Mouse (Mus musculus): Measurements from ENCODE around the gene Ube2c. TPM values are rescaled to one million over a fixed set of nuclear protein-coding genes. Genes with fewer than 3 reads are reported as not detected.
A peak's percentile ranks its signal among the peaks of the same experiment; 100 is the strongest.

Gene Ube2c
- 1 to 10 TPM in 1 of 2 experiments, not detected in 1; 1.2 TPM for total RNA-seq (2021)

DNA sequence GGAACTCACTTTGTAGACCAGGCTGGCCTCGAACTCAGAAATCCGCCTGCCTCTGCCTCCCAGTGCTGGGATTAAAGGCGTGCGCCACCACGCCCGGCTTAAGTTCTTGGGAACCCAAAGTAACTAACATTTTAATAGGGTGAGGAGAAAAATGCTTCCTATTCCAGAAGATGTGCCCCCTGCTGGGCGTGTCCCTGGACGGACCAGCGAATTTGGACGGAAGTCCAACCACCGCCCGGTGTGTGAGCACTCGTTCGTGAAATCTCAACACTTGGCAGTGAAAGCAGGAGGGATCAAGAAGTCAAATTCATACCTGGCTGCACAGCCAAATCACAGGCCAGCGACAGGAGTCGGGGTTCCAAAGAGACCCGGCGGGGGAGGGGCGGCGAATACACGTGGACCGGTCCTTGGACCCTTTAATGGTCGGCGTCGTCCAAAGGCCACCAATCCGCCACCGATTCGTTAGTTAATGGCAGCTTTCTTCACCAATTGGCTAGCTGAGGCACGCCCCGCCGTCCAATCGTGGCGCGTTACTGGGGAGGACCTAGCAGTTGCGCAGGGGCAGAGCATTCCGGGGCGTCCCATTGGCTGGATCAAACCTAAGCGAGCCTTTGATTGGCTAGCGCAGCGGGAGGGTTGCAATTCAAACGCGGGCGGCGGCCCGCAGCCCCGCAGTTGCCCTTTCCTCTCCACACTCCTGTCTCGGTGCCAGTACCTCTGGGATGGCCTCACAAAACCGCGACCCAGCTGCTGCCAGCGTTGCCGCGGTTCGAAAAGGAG is at the start of gene Ube2c:
Ube2c (plus strand) TSS at position 641 of the 780 bp plus-strand sequence.
- DNase-seq (ENCODE audit: extremely low spot score in 1 of 2, low spot score in 1 of 2): peak; percentile 87 to 91

DNA sequence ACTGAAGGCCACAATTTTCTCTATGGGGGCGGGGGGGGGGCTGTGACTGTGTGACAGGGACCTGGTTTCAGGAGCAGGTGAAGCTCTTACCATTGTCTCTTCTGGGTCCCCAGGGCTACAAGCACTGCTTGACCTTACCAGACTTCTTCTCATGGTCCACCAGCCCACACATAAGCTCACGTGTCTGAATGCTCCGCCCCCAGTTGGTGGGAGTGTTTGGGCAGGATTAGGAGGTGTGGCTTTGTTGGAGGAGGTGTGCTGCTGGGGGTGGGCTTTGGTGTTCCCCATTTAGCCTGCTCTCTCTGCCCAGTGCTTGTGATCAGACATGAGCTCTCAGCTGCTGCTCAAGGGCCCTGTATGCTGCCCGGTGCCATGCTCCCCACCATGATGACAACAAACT is 46.4 kb upstream of the Ube2c start:
- no peak for DNase-seq (ENCODE audit: extremely low spot score in 1 of 2, low spot score in 1 of 2)

DNA sequence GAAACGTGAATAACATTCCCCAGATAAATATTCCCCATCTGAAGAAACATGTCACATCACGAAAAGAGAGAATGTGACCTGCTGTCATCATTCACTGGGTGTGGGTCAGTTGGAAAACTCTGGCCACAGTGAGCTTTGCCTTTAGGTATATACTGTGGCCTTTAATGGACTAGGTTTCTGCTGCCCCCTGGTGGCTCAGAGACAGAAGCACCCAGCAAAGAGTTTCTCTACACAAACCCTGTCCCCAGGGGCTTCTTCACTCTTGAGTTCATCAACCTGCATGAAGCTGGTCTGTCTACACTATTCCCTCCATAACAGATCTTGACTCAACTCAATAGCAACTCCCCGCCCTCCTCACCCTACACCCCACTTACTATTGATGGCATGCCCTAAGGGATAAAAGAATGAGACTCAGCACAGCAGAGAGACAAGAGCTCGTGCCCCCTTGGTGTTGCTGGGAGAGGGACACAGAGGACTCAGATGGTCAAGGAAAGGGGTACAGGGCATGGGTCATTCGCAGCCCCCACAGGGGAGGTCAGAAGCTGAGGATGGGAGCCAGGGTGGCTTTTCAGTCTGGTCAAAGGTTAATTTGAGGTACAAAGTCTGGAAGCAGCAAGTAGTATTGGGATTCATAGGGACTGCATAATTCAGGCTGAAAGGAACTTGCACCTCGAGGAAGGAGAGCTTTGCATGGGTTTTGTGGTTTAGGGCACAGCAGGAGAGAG is 43.6 kb upstream of the Ube2c start:
- DNase-seq (ENCODE audit: extremely low spot score in 1 of 2, low spot score in 1 of 2): peak; percentile 37 to 79

DNA sequence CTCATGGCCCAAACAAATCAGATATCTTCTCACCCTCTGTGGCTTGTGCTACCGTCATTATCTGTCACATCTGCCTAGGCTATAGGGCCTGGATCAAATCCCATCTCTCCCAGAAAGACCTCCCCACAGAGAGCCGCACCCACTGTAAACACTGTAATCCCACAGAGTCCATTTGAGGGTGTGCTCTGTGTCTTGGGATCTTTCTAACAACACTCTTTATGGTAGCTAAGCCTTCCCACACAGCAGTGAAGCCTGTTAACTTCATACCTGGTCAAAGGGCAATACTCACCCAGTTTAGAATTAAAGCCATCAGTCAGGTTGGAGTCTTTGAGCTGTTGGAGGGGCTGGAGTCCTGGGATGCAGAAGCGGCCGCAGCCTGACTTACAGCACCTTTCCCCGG is 38.0 kb upstream of the Ube2c start:
- DNase-seq (ENCODE audit: extremely low spot score in 1 of 2, low spot score in 1 of 2): no peak

DNA sequence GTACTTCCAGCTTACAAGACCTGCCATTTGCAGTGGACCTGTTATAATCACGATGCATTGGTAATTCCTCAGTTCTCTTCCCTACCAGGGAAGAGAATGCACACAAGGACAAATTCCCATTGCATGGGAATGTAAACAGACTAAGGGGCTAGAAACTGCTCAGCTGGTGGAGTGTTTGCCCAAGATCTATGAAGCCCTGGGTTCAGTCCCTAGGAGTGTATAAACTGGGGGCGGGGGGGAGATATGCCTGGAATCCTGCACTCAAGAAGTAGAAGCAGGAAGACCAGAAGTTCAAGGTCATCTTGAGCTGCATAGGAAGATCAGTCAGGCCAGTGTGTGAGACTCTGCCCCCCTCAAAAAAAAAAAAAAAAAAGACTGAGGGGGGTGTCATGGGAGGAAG is 36.4 kb upstream of the Ube2c start:
- DNase-seq (ENCODE audit: extremely low spot score in 1 of 2, low spot score in 1 of 2): no peak

DNA sequence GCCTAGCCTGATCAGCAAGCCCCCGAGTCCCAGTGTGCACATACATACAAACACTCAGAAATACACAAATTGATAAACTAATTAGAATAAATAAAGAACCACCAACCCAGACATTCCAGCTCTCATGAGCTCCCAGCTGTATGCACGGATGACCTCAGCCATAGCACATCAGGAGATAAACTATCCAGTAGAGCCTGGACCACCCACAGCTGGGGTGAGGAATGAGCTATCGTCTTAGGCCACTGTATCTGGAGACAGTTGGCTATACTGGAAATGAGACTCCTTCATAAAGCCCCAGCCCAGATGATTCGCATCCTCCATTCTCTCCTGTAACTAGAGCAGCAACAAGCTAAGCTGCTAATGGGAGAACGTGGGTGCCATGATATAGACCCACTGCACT is 34.9 kb upstream of the Ube2c start:
- no peak for DNase-seq (ENCODE audit: extremely low spot score in 1 of 2, low spot score in 1 of 2)

DNA sequence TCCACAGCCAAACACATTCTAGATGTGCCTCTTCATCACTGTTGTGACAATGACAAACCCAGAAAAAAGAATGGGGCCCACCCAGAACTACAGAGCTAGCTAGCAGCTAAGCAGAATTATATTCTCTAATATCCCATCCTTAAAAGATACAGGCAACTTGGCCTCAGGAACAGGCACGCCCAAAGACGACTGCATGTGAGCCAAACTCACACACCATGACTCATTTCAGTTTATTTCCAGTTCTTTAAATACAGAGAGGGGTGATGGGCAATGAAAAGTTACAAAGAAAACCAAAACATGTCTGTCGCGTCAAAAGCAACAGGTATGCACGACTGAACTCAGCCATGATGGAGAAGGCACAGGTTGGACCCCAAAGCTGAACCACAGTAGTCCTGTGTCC is 34.3 kb upstream of the Ube2c start:
- no peak for DNase-seq (ENCODE audit: extremely low spot score in 1 of 2, low spot score in 1 of 2)

DNA sequence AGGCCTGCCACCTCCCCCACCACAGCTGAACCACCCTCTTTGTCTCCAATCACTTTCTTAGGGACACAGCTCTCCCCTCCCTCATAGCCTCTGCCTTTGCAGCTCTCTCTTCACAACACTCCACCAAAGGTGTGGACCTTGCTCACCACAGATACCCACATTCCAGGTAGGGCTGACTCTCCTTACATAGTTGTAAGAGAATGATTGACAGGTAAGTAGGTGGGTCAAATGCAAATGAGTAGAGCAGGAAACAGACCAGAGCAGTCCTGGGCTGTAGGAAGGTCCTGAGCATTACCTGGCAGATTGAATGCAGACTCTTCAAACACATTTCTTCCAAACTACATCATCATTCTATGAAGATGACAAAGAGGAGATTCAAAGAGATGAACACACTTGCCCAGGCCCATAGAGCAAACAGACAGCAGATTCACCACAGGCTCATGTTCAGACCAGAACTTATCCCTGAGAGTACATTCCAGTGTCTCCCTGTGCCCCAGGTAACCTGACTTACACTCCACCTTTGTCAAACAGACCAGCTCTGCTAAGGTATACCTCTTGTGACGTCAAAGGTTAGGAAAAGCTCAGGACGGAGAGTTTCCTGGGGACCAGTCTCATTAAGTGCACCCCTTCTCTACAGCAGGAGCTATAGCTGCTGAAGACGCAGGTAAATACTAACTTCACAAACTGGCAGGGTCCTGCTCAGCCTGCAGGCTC is 32.2 kb upstream of the Ube2c start:
- DNase-seq (ENCODE audit: extremely low spot score in 1 of 2, low spot score in 1 of 2): no peak

DNA sequence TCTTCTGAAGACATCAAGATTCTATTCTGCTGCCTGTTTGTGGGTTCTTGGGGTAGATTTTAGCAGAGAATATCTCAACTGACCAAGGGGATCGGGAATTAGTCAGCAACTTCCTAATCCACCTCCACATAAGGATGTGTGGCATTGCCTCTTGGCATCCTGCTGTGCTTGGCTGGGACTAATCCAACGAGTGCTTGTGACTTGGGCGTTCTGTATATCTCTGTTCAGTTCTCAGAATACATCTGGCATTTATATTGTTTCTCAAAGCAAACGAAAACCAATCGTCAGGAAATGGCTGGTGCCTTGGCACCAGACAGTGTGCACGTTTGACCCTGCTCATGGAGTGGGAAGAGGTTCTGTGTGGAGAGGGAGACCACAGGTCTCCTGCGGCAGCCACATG is 29.8 kb upstream of the Ube2c start:
- DNase-seq (ENCODE audit: extremely low spot score in 1 of 2, low spot score in 1 of 2): no peak

DNA sequence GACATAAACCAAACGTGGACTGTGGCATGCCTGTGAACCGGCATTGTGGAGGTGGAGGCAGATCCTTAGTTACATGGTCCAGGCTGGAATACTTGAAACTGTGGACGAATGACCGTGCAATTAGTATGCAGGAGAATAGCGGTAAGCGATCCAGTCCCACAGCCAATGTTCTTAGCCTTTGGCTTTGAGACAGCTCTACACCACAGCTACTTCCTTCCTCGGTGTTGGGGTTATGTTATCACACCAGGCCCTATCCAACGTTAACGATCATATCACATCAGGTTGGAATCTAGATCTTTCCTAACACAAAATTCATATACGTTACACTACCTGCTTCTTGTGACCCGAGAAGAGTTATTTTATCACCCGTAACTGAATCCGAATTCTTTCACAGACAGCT is 24.7 kb upstream of the Ube2c start:
- no peak for DNase-seq (ENCODE audit: extremely low spot score in 1 of 2, low spot score in 1 of 2)

DNA sequence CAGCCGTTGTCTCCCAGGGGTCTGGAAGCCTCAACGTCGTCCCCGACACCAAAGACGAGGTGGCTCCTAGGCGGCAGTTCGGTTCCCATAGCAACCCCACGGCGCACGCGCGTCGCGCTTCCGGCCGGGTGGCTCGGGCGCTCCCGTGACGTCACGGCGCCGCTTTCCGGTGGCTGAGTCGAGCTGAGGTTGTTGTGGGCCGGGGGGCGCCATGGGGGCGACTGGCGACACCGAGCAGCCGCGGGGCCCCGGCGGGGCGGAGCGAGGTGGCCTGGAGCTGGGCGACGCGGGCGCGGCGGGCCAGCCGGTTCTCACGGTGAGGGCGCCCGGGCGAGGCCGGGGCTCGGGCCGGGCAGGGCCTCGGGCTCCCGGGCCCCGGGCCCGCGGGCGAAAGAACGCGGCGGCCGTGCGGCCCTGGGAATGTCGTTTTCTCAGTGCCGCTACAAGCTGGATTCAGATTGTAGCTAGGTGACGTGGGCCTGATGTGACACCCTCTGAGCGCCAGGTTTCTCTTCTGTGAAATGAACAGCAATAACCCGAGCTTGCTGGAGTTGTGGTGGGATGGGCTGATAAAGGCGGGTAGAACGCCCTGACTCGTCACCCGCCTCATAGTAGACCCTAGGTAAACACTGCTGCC is 23.7 kb upstream of the Ube2c start, which contains the start of the genes Wfdc3 and Dnttip1:
Wfdc3 (minus strand) TSS at position 89 of the 637 bp plus-strand sequence.
Dnttip1 (plus strand) TSS at position 141 of the 637 bp plus-strand sequence.
- peak; percentile 92 to 95 for DNase-seq (ENCODE audit: extremely low spot score in 1 of 2, low spot score in 1 of 2)

DNA sequence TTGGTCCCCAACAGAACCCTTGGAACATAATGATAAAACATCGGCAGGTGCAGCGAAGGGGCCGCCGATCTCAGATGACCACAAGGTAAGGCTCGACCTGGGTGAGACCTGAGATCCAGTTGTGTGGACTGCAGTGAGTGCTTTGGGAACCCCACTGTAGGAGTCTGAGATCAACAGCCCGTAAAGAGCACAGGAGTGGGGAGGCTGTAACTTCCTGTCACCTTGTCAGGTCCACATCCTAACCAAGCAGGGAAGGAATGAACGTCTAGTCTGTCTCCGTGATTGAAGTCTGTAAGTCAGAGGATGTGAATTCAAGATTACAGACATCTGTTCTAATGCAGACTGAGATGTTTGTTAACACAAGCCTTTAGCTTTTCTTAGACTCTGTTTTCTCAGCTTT is 23.0 kb upstream of the Ube2c start:
- DNase-seq (ENCODE audit: extremely low spot score in 1 of 2, low spot score in 1 of 2): no peak

DNA sequence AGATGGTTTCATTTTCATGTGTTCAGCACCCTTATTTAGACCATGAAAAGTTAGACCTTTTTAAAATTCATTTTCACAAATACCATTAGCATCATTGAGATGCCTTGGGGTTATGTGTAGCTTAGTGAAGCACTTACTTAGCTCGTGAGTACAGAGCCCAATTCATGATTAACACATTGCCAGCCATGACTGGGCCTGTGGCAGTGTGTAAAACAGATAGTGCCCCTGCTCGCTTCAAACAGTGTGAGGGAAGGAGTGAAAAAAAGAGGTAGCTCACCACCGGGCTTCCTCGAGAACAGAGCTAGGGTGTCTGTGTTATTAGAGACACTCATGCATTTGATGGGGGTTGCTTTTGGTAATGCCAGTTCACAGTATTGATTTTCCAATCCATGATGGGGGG is 21.5 kb upstream of the Ube2c start:
- no peak for DNase-seq (ENCODE audit: extremely low spot score in 1 of 2, low spot score in 1 of 2)

DNA sequence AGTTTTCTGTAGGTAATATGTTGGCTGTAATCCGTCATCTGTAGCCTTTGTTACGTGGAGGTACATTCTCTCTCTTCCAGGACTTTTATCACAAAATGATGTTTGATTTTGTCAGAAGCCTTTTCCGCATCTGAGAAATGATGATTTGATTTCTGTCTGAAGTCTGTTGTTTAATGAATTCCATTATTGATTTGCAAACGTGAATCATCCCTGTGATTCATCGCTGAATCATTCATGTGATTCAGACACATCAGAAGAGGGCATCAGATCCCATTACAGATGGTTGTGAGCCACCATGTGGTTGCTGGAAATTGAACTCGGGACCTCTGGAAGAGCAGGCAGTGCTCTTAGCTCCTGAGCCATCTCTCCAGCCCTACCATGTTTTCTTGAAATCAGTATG is 20.7 kb upstream of the Ube2c start:
- no peak for DNase-seq (ENCODE audit: extremely low spot score in 1 of 2, low spot score in 1 of 2)

DNA sequence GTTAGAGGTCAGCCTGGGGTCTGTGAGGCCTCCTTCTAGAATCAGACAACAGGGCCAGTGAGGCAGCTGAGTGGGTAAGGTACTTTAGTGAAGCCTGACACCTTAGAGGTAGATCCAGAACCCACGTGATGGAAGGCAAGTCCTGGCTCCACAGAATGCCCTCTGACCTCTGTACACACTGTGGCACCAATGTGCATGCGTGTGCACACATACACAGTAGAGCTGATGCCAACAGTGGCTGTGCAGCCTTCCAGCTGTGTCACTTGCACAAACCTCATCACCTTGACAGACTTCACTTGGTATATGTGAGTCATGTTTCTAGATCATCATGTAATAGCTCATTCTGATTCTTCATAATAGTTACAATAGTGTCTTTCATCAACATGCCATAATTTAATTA is 17.2 kb upstream of the Ube2c start:
- no peak for DNase-seq (ENCODE audit: extremely low spot score in 1 of 2, low spot score in 1 of 2)

DNA sequence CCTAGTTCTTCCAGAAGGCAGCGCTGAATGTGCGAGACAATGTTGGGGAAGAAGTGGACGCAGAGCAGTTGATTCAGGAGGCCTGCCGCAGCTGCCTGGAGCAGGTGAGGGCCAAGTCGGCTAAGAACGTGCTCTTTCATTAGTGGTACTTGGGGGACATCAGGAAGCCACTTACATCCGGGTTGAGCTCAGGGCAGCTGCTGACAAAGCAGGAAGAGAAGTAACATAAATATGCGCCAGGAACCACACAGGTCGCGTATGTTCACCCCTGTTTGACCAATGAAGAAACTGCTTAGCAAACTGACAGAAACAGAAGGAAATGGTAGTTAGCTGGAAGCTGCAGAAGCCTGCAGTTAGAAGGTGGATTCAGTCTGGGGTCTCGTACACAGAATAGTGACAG is 15.6 kb upstream of the Ube2c start:
- no peak for DNase-seq (ENCODE audit: extremely low spot score in 1 of 2, low spot score in 1 of 2)

DNA sequence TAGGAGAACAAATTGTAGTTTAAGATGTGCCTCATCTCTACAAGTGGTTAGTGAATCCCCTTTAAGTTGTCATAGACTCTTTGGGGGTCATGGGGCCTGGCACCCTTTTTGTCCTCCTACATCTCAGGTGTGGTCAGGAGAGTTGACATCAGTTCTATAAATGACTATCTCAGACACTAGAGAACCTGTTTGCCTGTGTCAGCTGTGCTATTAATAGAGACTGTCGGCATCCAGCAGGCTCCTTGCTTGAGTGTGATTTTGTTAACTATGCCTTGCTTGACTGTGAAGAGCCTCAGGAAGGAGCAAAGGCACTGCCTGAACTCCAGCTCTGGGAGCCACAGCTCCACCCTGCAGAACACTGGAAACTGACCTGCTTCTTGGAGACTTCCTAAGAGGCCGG is 14.9 kb upstream of the Ube2c start:
- no peak for DNase-seq (ENCODE audit: extremely low spot score in 1 of 2, low spot score in 1 of 2)

DNA sequence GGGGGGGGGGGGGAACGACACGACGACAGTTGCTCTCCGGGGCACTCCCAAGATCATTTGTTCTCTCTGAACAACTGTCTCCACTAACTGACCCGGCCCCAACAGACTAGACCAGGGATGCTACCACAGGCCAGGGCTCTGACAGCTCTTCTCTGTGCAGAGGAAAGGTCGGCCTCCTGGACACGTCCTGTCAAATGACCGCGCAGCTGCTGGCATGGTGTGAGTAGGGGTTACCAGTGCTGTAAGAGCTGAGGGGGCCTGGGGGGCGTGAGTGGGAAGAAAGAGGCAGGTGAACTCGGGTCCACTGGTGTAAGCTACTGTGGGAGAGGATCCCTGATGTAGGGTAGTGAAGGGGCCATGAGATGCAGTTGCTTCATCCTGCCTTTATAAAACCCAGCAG is 11.9 kb upstream of the Ube2c start:
- DNase-seq (ENCODE audit: extremely low spot score in 1 of 2, low spot score in 1 of 2): no peak

DNA sequence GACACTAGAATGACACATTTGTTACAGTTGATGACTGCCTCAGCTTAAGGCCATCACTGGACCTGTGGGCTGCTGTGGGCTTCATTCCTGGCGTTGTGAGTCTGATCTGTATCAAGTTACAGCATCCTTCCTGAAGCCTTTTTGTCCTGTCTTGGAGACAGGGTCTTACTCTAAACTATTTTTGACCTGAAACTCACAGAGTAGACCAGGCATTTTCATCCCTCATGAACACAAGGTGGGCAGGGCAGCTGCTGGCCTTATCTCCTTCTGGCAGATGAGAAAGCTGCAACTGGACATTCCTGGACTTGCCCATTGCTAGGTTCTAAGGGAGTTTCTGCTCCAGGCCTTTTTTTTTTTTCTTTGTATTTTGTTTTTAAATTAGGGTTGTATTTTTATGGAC is 11.0 kb upstream of the Ube2c start:
- DNase-seq (ENCODE audit: extremely low spot score in 1 of 2, low spot score in 1 of 2): no peak

DNA sequence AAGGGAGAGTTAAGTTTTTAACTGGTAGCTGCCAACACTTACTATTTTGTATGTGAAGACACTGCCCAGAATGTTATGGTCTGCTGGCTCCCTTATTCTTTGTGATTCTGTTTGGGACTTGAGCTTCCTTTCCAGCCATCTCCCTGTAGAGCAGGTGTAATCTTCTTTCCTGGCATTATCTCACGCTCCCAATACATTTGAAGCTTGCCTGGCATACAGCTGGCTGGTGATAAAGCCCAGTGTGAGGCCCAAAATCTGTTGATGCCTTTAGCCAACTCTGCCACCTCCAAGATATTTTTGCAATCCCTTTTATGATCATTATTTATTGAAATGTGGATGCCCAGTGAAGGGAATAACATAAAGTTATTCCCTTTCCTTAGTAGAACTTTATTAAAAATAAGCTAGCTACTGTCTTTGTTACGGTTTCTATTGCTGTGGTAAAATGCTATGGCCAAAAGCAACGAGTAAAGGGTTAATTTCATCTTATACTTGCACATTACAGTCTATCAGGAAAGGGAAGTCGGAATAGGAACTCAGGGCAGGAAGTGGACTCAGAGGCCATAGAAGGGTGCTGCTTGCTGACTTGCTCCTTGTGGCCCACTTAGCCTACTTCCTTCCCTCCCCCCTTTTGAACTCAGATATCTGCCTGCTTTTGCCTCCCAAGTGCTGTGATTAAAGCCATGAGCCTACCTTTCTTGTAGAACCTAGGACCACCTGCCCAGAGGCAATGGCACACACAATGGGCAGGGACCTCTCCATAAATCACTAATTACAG is 9.5 kb upstream of the Ube2c start:
- DNase-seq (ENCODE audit: extremely low spot score in 1 of 2, low spot score in 1 of 2): no peak

Measured in layer of hippocampus, postnatal 25 days (tissue).